Mouse (Mus musculus) cerebellum, postnatal 10 days (tissue): ENCODE data around the gene Dusp11.
A peak's percentile ranks its signal among the peaks of the same experiment; 100 is the strongest.
"Not testable (repeated sequence)": the region's sequence is repeated elsewhere in the genome, so short reads cannot be mapped to it uniquely, and the experiment has no call there.

ENCODE experiments used
- DNase-seq, 2 experiments: peaks; one replicate each; pipeline ENCODE4 v3.0.0; 2021; ENCODE audit warnings: mixed read lengths in 2 of 2

The Dusp11 gene

DNA sequence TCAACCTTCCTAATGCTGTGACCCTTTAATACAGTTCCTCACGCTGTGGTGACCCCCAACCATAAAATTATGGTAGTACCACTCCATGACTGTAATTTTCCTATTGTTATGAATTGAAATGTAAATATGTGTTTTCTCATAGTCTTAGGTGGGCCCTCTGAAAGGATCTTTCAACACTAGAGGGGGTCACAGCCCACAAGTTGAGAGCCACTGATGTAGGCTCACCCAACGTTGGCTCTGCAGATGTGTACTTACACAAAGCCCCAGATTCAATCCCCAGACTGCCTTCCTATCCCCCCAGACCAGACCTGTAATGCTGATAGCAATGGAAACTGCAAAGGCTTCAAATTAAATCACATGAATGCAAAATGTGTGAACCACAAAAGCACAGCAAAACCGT lies 25.8 kb downstream of the Dusp11 start:
- no peak for DNase-seq

DNA sequence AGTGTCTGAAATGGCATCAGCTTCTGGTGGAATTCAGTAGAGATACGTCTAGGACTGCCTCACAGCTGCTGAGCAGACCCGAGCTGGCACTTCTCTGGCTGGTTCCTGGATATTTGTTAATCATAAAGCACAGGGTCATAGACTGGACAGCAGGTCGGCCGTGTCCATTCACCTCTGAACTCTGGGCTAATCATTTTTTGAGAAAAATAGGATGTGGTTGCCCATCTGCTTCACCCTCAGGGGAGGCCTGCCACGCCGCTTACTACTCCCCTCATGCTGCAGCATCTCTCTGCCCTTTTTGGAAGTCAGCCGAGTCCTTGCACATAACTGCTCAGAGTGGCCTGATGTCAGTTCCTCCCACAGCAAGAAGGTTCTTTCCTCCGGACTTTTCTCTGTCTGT lies 27.4 kb downstream of the Dusp11 start:
- no peak for DNase-seq

DNA sequence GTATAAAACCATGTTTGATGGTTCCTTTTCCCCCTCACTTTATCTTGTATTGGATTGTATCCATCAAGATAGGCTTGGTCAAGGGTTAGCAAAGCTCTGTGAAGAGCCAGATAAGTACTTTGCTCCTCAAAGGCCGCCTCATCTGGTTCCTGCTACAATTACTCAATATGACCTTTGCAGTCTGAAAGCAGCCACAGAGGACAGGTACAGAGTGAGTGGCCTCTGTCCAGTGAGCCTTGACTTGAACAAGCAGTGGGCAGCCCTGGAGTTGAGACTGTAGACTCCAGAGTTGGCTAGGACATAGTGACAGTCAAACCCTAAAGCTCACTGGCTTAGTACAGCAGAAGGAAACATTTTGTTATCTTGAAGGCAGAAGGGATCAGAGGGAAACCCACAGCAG lies 32.2 kb downstream of the Dusp11 start:
- DNase-seq, result no peak

DNA sequence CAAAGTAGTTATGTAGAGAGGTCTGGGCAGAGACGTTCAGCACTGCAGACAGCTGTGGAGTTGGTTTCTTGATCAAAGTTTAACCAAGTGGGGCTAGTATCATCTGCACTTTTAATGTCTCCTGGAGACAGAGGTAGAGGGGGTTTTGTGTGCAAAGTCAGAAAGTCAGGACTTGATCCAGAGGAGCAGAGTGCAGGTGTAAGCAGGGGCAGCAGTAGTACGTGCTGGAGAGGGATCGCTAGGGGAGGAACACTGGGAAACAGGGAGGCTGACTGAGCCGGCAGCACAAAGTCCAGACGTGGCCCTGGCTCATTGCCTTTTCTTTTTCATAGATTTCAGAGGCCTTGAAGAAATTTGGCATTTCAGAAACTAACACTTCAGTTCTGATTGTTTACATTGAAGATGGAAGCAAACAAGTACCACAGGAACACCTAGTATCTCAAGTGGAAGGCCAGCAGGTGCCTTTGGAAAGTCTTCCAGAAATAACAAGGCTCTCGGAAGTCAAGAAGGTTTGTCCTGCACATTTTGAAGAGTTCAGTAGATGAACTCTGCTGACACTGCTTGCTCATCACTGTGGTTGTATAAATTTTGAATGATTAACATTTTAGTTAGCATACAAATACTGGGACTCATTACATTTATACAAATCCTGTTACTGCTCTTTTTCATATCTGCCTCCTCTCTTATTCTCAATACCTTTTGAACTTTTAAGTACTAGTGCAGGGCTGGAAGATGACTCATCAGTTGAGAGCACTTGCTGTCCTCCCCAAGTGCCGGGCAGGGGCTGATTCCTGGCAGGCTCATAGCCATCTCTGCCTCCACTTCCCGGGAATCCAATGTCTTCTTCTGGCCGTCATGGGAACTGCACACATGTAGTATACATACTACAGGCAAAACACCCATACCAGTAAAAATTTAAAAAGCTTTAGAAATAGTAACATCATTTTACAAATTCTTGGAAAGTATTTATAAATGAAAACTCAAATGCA lies 33.7 kb downstream of the Dusp11 start:
- DNase-seq, result no peak

DNA sequence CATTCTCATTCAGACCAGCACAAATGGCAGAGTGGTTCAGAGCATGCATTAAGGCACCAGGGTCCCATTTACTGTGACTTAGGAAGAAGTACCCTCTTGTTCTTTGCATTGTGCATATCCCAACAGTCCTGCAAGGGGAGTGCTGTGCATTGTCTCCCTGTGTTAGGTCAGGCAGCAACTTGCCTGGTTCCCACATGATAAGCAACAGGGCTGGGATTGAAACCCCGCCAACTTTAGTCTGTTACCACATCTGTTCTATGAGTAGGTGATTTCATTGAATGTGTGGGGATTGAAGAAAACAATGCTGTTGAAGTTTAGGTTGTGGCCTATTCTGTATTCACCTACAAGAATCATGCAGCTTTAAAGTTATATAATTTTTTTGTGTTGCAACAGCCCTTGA lies 34.8 kb downstream of the Dusp11 start:
- DNase-seq, result no peak

DNA sequence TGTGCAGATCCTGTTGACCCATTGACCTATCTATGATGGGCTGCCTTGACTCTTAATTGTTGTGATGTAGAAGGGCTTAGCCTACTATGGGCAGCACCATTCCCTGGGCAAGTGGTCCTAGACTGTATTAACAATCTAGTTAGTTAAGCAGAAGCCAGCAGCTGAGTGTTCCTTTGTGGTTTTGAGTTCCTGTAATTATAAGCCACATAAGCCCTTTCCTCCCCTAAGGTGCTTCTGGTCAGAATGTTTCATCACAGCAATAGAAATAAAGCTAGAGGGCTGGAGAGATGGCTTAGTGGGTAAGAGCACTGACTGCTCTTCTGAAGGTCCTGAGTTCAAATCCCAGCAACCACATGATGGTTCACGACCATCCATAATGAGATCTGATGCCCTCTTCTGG lies 37.8 kb downstream of the Dusp11 start:
- no peak for DNase-seq

DNA sequence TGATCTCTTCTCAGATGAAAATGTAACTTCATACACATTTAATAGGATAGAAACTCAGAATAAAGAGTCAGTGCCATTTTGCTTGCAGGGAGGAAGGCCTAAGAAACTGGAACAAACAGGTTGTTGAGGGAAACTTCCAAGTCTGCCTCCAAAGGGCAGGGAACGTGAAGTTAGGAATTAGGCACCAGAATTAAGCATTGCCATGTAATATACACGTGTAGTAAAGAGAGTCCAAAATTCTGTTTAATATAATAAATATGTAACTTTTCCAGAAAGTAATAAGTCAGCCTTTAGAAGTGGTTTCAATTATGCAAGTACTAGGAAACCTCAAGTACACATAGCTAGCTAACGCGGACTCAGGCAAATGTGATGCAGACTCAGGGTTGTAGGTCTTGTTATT lies 42.1 kb downstream of the Dusp11 start:
- DNase-seq, result no peak

DNA sequence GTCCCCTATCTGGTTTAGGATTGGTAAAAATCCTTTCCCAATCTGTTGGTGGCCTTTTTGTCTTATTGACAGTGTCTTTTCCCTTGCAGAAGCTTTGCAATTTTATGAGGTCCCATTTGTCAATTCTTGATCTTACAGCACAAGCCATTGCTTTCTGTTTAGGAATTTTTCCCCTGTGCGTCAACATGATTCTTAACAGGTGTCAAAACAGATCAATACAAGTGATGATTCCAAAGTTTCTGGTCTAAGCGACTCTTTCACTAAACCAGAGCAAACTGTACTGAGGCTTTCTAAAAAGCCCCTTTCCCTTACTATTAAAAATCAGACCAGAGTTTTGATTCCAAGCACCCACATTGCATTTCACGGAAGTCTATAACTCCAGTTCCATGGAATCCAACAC lies 43.1 kb downstream of the Dusp11 start:
- DNase-seq, result not testable (repeated sequence)

DNA sequence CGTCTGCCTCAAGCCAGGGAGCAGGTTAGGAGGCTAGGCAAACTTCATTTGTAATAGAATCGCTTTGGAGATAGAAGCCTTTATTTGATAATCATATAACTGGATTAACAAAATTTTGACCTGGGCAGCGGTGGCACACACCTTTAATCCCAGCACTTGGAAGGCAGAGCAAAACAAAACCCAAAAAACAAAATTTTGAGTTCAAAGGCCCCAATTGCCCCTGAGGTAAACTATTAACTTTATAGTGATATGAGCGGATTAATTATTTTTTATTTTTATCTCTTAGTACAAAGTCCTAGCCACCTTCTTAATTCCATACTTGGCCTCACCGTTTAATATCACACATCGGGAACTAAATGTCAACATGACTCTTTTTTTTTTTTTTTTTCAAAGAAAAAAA lies 44.9 kb downstream of the Dusp11 start:
- DNase-seq, result no peak

DNA sequence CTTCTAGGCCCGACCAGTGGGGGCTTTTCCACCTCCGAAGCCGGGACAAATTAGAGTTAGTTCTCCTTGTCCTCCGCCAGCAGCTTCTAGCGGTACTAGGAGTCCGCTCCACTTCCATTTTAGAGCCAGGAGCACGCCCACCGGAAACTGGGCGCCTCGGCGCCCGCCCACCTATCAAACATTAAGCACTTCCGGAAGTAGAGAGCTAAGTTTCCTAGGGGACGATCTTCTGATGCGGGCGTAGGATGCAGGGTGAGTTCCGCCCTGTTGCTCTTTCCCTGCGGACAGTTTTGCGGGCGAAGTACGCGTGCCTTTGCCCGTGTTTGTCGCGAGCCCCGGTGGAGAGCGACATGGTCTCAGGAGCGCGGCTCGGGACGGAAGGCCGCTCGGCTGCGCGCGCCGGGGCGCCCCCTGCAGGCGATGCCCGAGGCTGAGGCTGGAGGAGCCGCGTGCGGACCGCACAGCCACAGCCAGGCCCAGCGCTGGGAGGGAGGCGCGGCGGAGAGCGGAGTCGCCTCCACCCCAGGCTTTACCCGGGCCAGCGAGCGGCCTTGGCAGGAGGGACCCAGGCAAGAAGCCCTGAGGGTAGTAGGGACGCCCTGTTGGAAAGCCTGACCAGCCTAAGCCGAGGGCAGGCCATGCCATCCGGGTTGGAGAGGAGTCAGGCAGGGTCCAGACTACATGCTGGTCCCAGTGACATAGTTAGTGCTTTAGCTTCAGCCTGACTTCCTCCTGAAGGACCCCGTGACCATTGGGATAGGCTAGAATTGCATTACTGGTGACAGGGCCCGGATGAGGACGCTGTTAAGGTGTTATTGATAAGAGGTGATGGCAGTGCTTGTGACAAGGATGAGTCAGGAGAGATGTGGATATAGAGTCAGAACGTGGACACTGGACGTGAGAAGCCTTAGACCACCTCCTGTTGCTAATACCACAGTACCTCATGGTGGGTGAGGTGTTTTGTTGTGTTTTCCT lies 45.6 kb downstream of the Dusp11 start, which contains the start of gene Nat8f1:
TSS of gene Nat8f1 (minus strand) at position 149 of the 975 bp plus-strand sequence.
- peak; percentile 88 to 91 for DNase-seq

DNA sequence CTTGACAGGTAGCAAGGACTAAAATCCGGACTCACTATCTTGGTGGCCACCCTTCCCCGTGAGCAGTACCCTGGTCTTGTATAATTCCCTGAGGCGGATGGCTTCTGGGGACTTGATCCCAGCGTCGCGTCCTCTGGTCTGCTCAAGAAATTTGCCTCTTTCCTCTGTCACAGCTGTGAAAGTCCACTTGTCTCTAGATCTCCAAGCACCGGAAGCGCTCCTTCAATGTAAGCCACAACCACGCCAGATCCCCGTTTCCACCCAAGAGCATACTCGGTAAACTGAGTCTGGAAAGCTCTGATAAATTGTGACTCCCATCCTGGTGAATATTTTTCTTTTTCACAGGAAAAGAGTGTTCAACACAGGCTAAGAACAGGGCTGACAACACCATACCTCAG lies 46.3 kb downstream of the Dusp11 start:
- peak; percentile 15 to 45 for DNase-seq

DNA sequence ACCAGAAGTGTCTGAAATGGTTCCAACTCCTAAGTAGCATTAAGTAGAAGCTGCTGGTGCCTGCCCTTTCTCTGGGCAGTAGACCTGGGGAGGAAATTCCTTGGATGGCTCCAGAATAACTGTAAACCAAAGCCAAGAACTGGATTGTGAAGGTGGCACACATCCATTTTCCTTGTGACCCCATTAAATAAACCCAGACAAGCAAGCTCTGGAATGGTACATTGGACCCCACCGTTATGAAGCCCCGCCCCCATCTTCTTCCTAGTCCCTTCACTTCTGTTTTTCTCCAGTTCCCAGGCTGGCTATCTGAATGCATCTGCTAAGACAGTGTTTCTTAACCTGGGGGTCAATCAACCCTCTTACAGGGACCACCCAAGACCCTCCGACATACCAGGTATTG lies 49.9 kb downstream of the Dusp11 start, which contains the start of gene Tprkb:
TSS of gene Tprkb (plus strand) at position 279 of the 400 bp plus-strand sequence.
- no peak for DNase-seq

DNA sequence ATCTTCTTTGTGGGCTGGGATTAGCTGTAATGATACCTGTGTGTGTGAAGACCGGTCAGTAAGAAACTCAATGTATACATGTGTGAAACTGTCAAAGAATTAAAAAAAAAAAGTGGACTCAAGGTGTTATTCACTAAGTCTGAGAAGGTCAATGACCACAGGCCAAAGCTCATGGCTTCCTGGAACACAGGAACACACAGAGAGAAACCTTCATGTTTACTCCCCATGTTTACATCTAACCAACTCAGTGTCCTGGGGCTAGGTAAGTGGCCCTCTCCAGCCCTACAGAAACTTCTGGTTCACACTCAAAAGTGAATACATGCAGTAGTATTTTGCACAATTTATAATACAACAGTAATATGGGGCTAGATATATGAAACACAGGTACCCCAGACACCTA lies 51.8 kb downstream of the Dusp11 start:
- no peak for DNase-seq

DNA sequence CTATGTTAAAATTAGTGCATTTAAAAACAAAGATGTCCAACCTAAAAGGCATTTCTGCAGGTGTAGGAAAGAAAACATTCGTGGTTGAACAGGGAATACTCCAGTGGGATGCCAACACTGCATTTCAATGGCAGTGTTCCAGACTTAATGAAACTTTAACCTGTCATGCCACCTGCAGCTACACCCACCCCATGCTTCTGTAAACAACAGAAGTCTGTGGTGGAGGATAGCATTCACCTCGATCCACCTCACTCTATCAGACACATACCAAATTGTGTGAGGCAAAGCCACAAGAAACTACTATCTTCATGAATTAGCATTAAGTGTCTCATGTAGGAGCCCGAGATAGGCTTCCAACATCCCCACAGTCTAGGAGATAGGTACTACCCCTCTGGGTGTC lies 53.1 kb downstream of the Dusp11 start:
- no peak for DNase-seq

DNA sequence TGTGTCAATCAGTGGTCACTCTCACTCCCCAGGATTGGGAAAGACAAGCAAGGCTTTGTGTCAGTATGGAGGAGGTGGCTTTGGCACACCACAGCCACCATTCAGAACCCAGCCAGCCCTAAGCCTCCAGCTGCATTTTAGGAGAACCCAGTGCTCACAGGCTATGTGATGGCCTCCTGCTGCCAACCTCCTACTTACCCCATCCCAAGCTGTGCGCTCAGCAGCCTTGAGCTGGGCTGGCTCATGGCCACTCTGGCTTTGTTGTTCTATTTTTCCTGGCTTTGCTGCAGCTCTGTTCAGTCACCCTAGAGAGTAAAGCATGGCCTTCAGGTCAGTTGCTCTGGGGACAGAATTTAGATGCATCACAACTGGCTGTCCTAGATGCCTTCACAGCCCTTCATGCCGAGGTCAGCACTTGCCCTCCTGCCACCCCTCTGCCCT lies 54.5 kb downstream of the Dusp11 start:
- peak in 1 of 2 experiments; percentile 49 for DNase-seq

DNA sequence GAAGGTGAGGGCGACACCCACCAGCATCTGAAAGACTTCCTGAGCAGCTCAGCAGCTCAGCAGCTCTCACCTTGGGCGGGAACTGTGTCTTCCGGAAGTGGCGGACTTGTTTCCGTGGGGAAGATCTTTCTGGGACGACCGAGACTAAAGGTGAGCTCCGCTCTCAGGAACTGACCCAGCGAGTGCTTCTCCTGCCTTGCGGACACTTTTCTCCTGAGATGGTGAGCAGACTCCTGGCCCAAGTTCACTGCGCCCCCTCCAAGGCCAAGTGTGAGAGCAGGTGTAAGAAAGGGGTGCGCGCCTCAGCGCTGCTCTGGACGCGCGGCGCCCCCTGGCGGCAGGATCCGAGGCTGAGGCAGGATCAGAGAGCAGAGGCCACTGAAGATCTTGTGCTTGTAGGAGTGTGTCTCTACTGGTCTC lies 56.8 kb downstream of the Dusp11 start, which contains the start of gene Nat8f4:
TSS of gene Nat8f4 (minus strand) at position 243 of the 420 bp plus-strand sequence.
- peak; percentile 91 for DNase-seq

DNA sequence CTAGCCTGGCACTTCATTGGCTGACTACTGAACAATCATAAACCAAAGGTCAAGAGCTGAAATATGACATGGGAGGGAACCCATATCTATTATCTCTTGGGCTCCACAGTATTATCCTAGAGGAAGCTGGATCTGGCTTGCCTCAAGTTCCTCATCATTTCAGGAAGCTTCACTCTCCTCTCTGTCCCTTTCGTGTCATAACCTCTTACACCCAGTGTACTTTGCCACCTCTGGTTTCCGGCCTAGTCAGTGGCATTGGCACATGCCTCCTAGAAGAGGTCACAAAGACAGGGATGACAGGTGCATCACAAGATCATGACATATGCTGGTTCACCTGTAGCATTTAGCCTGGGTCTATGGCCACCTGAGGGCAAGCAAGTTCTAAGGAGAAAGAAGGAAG lies 59.2 kb downstream of the Dusp11 start:
- no peak for DNase-seq

DNA sequence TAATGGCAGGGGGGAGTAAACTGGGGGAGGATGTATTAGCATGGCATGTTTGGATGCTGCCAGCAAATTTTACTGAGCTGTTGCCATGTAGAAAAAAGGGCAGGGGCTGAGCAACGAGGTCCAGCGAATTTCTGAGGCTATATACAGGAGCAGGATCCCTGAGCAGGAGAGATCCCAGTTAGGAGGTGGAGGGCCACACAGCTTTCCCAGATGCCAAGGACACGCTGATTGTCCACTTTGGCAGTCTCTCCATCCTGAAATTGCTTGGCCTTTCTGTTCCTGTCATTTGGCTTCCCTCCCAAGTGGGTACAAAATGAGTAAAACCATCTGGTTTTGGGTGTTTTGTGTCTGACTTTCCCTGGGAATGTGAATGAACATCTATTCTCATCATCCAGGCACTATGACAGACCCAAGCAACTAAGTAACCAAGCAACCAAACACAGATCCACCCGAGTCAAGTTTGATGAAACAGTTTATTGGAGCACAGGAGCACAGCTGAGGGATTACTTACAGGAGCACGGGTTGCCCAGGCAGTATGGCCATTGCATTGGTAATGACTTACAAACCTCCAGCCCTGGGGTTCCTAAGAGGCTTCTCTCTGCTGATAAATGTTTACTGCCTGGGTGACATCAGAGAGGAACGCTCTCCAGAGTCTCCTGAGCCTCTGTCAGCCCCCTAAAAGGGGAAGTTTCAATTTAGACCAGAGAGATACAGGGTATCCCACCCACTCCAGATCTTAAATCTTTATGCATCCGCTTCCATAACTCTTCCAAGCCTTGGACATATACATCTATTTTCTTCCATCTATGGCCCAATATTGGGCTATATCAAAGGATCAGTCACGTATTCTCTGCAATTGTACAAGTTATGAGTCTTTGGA lies 62.6 kb downstream of the Dusp11 start:
- peak in 1 of 2 experiments; percentile 22 for DNase-seq

DNA sequence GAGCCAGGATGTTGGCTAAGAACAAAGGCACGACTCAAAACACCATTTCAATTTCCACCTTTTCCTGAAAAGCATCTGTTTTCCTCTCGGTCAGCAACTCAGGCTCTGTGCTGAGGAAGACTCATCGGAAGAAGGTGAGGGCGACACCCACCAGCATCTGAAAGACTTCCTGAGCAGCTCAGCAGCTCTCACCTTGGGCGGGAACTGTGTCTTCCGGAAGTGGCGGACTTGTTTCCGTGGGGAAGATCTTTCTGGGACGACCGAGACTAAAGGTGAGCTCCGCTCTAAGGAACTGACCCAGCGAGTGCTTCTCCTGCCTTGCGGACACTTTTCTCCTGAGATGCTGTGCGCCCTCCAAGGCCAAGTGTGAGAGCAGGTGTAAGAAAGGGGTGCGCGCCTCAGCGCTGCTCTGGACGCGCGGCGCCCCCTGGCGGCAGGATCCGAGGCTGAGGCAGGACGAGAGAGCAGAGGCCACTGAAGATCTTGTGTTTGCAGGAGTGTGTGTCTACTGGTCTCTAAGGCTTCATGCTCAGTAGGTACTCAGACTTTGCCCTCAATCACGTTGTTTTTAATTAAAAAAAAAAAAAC lies 66.3 kb downstream of the Dusp11 start:
- DNase-seq, result peak; percentile 50 to 57
